Mouse (Mus musculus) erythroblast, embryonic 14.5 days (primary cell): Measurements from ENCODE around the gene Slc35c2. TPM values are rescaled to one million over a fixed set of nuclear protein-coding genes. Genes with fewer than 3 reads are reported as not detected.

Source experiments
- H3K27me3 ChIP-seq: 2 replicates; pipeline ENCODE4 v1.6.1; 2012; ENCODE audit warnings: inconsistent platforms; ENCODE audit not compliant: control insufficient read depth
- H3K36me3 ChIP-seq: 2 replicates; pipeline ENCODE4 v1.6.1; 2012; ENCODE audit warnings: mild to moderate bottlenecking, inconsistent platforms; ENCODE audit not compliant: control insufficient read depth
- H3K4me1 ChIP-seq: 2 replicates; pipeline ENCODE4 v1.6.1; 2012; ENCODE audit warnings: inconsistent platforms; ENCODE audit not compliant: control insufficient read depth
- H3K4me3 ChIP-seq: replicated peaks from 2 replicates; pipeline ENCODE3; 2012; ENCODE audit warnings: moderate library complexity, mild to moderate bottlenecking, inconsistent platforms
- H3K9me3 ChIP-seq: 2 replicates; pipeline ENCODE4 v1.6.1; 2012; ENCODE audit warnings: low read length, inconsistent platforms, mixed read lengths; ENCODE audit not compliant: control insufficient read depth
- GATA1 ChIP-seq: IDR thresholded peaks from 2 replicates; pipeline ENCODE4 v1.6.1; 2012; ENCODE audit warnings: low read length, inconsistent platforms, mixed read lengths
- TAL1 ChIP-seq: IDR thresholded peaks from 3 replicates; pipeline ENCODE4 v1.6.1; 2012; ENCODE audit warnings: low read length, inconsistent platforms, mixed read lengths
- polyA plus RNA-seq: library from polyadenylated mRNA; stranded (reverse); fragments of >175 nt; gene quantifications from 2 replicates; pipeline ENCODE4 v1.2.3, GENCODE M21; 2012

Gene Slc35c2
- polyA plus RNA-seq, 1 experiment: 2.5 TPM

GRCm38 (mm10) chr2:165323928-165324327 is 36.3 kb upstream of the Slc35c2 start:
- Histone ChIP-seq H3K9me3 (no peaks in the 10 kb centered on the region), H3K36me3 (no peaks in the 10 kb centered on the region; the same call in 1 of the 2 replicates), H3K27me3 (peaks cover 7% of the 10 kb centered on the region; the same call in 1 of the 2 replicates), H3K4me3 (no peak overlapping the region), H3K4me1 (peaks cover 57% of the 10 kb centered on the region)
- TF ChIP-seq TAL1: no peak
- no peak for TF ChIP-seq GATA1

GRCm38 (mm10) chr2:165323484-165323883 is 35.8 kb upstream of the Slc35c2 start:
- no peaks in the 10 kb centered on the region for H3K9me3 ChIP-seq
- H3K4me3 ChIP-seq: no peak overlapping the region
- peaks cover 5% of the 10 kb centered on the region; the same call in 1 of the 2 replicates for H3K27me3 ChIP-seq
- no peaks in the 10 kb centered on the region; the same call in 1 of the 2 replicates for H3K36me3 ChIP-seq
- no peak for TF ChIP-seq TAL1
- no peak for TF ChIP-seq GATA1
- peaks cover 61% of the 10 kb centered on the region for H3K4me1 ChIP-seq

- TF ChIP-seq GATA1: no peak
- no peak for TF ChIP-seq TAL1
- no peaks in the 10 kb centered on the region; the same call in 1 of the 2 replicates for H3K36me3 ChIP-seq
- H3K9me3 ChIP-seq: no peaks in the 10 kb centered on the region
- no peak overlapping the region for H3K4me3 ChIP-seq
- no peaks in the 10 kb centered on the region for H3K27me3 ChIP-seq
- peaks cover 66% of the 10 kb centered on the region for H3K4me1 ChIP-seq
Observed at GRCm38 (mm10) chr2:165321981-165322735, 34.5 kb upstream of the Slc35c2 start.

- H3K4me3 ChIP-seq: no peak overlapping the region
- TF ChIP-seq GATA1 (no peak), TAL1 (no peak)
- H3K27me3 ChIP-seq: no peaks in the 10 kb centered on the region
- H3K9me3 ChIP-seq: no peaks in the 10 kb centered on the region
- peaks cover 67% of the 10 kb centered on the region for H3K4me1 ChIP-seq
- H3K36me3 ChIP-seq: peaks cover 1% of the 10 kb centered on the region
Observed at GRCm38 (mm10) chr2:165321381-165321888, 33.8 kb upstream of the Slc35c2 start.

- peaks cover 70% of the 10 kb centered on the region for H3K4me1 ChIP-seq
- H3K9me3 ChIP-seq: no peaks in the 10 kb centered on the region
- TF ChIP-seq TAL1 (no peak), GATA1 (no peak)
- no peaks in the 10 kb centered on the region for H3K27me3 ChIP-seq
- H3K4me3 ChIP-seq: no peak overlapping the region
- H3K36me3 ChIP-seq: peaks cover 9% of the 10 kb centered on the region
Observed at GRCm38 (mm10) chr2:165320531-165321150, 33.0 kb upstream of the Slc35c2 start.

GRCm38 (mm10) chr2:165319503-165319902 is 31.8 kb upstream of the Slc35c2 start:
- peaks cover 59% of the 10 kb centered on the region for H3K4me1 ChIP-seq
- H3K27me3 ChIP-seq: no peaks in the 10 kb centered on the region
- H3K36me3 ChIP-seq: peaks cover 20% of the 10 kb centered on the region
- no peak overlapping the region for H3K4me3 ChIP-seq
- no peaks in the 10 kb centered on the region for H3K9me3 ChIP-seq
- no peak for TF ChIP-seq GATA1
- TF ChIP-seq TAL1: no peak

GRCm38 (mm10) chr2:165318941-165319340 is 31.3 kb upstream of the Slc35c2 start:
- Histone ChIP-seq H3K36me3 (peaks cover 26% of the 10 kb centered on the region), H3K4me1 (peaks cover 54% of the 10 kb centered on the region)
- TF ChIP-seq TAL1 (no peak), GATA1 (no peak)

GRCm38 (mm10) chr2:165317621-165318263 is 30.1 kb upstream of the Slc35c2 start:
- Histone ChIP-seq H3K4me1 (peaks cover 45% of the 10 kb centered on the region), H3K27me3 (no peaks in the 10 kb centered on the region), H3K36me3 (peaks cover 37% of the 10 kb centered on the region), H3K9me3 (no peaks in the 10 kb centered on the region), H3K4me3 (no peak overlapping the region)
- no peak for TF ChIP-seq GATA1
- no peak for TF ChIP-seq TAL1

More at GRCm38 (mm10) chr2:165318941-165319340, 31.3 kb upstream of the Slc35c2 start:
- no peak overlapping the region for H3K4me3 ChIP-seq
- H3K27me3 ChIP-seq: no peaks in the 10 kb centered on the region
- H3K9me3 ChIP-seq: no peaks in the 10 kb centered on the region
